Mouse (Mus musculus) cerebellum, postnatal 25 days (tissue): ENCODE measurements at regions not wholly inside any gene's neighbourhood (a gene's known extent, or its start where the extent isn't known, plus 50 kb on each side); places are given as distances from the start of the nearest gene placed in this dataset.

Experiments used
- DNase-seq, 2 experiments: peaks; one replicate each; pipeline ENCODE4 v3.0.0; 2021; ENCODE audit warnings: mixed read lengths in 2 of 2

DNA sequence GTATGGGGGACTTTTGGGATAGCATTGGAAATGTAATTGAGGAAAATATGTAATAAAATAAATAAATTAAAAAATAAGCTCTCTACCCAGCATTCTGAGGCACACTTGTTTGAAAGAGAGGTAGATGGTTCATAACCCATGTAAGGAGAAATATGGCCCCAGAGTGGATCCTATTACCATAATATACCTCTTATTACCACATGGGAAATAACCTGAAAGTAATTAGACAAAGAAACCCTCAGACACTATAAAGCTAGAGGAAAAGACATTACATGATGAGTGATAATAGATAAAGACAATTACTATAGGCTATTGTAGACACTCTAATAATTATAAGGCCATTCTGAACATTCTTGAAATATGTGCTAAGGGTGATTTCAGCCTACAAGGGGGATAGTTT, 2444.8 kb upstream of the Gm12353 start:
- DNase-seq, result no peak

DNA sequence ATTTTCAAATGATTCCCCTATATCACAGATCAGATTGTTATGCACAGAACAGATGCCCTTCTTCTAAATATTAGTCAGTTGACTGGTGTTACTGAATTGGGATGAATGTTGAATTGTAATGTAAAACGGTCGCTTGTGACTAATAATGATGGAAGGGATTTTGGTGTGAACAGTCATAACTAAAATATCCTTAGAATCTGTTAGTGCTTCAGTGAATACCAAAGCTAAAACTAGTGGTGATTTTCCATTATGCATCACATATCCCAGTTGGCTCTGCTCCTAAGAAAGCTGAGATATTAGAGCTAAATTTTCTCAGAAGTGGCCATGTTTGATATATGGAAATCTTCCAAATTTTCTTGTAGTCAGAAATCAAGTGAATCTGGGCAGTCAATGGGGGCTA, 2441.7 kb upstream of the Gm12353 start:
- DNase-seq, result no peak

DNA sequence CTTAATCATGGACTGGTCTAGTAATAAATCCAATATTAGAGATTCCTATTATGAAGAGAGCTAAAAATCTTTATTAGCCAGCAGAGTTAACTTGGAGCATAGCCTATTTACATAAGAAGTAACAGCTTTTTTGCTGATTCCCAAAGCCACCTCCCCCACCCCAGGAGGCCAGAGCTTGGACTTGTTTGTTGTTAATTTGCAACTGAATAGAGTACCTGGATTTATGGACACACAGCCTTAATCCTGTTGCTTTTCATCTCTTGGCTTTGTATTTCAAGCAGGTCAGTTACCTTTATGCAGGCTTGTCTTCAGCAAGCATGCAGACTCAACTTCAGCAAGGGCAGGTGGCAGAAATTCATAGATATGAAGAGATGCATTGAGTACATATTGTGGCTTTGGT, 2396.5 kb upstream of the Gm12353 start:
- DNase-seq, result no peak

DNA sequence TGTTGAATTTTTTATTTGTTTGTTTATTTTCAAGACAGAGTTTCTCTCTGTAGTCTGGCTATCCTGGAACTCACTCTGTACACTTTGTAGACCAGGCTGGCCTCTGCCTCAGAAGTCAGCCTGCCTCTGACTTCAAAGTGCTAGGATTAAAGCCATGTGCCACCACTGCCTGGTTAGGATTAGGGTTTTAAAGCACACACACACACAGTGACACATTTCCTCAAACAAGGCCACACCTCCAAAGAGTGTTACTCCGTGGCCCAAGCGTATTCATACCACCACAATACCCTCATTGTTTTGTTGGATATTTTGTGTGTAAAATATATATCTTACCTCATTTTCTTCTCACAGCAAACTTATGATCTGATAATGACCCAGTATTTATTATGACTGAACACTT, 2365.4 kb upstream of the Gm12353 start:
- DNase-seq, result no peak

DNA sequence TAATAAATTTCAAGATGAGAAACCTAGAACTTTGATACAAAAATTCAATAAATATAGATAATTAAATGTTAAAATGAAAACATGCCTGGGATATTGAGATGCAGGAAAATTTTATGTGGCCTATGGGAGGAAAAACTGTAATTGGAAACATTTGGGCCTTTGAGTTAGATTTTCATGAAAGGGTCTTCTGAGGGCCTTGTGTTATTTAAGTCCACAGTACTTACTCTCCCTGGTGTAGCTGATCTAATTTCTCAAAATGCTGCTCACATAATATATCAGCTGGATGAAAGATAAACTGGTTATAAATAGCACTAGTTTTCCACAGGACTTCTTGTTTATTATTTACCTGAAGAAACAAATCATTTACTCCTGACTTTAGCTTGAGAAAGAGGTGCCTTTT, 2364.9 kb upstream of the Gm12353 start:
- DNase-seq, result no peak

DNA sequence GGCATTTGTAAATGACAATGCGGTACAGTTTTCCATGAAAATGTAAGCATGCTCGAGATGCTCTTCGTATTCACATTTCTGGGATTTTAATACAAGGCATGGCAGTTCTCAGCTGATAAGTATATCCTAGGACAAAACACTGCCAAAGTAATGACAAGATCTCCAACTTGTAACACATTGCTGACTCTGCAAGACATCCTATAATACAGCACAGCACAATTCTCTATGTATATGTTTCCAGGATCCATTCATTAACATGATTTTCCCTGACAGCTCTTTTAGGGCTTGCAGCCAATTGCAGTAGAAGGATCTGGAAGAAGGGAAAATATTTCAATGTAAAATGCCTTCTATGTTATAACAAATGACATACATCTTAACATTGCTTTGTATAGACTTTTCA, 2346.1 kb upstream of the Gm12353 start:
- DNase-seq, result no peak

DNA sequence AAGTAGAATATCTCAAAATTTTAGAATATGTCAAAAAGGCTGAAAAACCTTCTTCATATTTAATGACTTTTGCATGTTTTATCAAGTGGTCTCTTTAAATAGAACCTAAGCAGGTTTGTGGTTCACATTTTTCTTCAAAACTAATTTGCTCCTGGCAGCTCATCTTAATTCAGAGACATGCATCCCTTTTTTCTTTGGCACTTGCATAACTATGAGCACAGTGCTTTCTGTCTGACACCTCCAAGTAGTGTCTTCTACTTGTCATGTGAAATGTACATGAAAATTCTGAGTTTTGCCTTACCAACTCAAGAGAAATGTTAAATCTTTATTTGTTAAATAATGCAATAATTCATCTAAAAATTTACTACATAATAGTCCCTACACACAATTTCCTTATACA, 2343.5 kb upstream of the Gm12353 start:
- DNase-seq, result no peak

DNA sequence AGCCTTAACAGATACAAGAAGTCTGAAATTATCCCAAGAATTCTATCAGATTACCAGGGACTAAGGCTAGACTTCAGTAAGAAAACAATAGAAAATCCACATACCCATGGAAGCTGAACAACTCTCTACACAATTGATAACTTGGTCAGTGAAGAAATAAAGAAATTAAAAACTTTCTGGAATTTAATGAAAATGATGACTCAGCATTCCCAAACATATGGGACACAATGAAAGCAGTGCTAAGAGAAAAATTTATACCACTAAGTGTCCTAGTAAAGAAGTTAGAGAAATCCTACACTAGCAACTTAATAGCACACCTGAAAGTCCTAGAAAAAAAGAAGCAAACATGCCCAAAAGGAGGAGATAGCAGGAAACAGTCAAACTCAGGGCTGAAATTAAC, 2306.1 kb upstream of the Gm12353 start:
- no peak for DNase-seq

DNA sequence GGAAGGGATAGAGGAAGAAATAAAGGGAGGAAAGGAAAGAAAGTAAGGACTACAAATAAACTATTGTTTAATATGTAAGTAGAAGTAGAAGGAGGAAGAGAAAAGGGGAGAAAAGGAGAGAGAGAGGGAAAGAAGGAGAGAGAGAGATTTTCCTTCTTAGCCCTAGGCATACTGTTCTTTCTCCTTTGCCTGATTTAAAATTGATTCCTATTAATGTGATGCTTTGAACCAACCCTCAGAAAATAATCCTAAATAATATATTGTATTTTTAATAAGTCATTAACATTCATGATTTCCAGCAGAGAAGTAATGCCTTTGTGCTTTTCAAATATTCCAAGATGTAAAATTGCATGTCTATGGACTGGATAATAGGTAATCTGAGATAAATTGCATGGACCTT, 2286.2 kb upstream of the Gm12353 start:
- DNase-seq, result no peak

DNA sequence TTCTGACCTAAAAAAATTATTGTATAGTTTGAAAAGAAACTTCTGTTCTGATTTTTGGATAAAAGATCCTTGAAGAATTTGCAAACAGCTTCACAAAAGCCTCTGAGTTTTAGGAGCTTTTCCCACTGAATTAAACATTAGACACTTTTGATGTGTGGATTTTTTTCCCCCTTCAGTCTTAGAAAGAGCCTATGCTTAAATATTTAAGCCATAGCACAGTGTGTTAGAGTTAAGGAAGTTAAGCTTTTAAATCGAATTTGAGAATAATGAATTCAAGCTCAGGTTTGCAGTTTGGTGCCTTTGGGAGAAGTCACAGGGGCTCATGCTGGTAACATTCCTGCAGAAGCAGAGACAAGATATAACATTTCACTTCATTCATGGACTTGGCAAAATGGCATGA, 2257.2 kb upstream of the Gm12353 start:
- DNase-seq, result no peak

DNA sequence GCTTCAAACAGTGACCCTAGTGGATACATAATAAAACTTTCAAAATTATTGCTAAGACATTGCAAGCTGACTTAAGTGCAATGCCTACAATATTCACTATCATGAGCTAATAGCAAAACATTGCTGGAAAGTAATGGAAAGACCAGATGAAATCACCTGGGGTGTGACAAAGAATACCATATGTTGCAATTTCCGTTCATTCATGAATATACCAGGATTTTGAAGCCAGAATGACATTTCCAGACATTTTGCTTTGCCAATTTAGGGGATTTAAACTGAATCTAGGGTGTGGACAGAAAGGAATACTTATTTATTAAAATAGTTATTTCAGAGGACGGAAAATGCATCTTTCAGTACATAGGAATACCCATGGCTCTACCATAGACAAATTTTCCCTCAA, 2244.5 kb upstream of the Gm12353 start:
- DNase-seq, result peak in 1 of 2 experiments; percentile 20
